9 mouse cellular contexts compared by ENCODE assay signal in the genomic region with DNA sequence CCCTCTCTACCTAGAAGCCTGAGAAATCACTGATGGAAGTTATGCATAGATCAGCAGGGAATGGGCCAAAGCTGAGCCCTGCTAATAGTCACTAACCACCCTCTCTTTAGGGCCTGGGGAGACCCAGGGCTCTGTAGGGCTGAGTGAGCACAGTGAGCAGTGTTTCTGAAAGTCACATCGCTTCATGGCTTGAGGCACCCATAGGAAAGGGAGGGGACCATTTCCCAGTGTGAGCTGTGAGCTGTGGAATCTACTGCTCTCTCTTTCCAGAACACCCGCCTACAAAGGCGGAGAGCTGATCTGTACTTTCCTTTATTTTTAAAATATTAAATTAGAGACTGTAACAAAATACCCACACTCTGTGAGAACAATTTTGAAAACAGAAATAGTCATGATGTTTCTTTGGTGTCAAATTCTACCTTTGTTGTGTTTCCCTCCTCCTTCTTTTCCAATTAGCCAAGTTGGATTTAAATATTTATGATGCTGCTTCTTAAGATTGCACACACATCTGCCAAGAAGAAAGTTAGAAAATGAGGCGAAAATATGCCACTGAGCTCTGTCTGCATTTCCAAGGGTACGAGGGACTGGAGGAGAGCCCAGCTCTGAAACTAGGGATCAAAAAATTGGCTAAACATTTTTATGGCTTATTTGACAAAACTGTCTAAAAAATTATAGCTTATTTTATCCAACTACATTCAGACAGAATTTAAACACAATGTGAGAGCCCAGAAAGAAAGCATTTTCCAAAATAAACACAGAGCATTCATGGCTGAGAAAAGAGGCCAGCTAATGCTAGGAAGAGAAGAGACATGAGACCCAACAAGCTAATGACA.
DNase-seq lines count a peak whose midpoint lies in the region; ATAC-seq lines count a peak whose summit lies in the region.
"Had no signal": no experiment of that assay in that cellular context is flagged by ENCODE, and none has a peak within 500 bp of the region (broad histone marks: within the 10 kb centered on the region; RNA-seq: fewer than 3 reads in every experiment).

No protein-coding gene starts in this region.

- no peaks in the 10 kb centered on the region for H3K4me1 ChIP-seq in embryonic facial prominence, embryonic 11.5 days (ENCODE audit: control insufficient read depth, insufficient read depth, low read length)
- H3K4me1 ChIP-seq in embryonic facial prominence, embryonic 10.5 days, result peaks cover 7% of the 10 kb centered on the region; the same call in 1 of the 2 replicates
- H3K4me1 ChIP-seq in midbrain, embryonic 16.5 days (ENCODE audit: control insufficient read depth, insufficient read depth, low read length), result peaks cover 12% of the 10 kb centered on the region

- 80% methylated on average over 5 of the region's 5 CpGs for WGBS in embryonic facial prominence, embryonic 11.5 days
- 83% methylated on average over 5 of the region's 5 CpGs for WGBS in embryonic facial prominence, embryonic 10.5 days
- 64% methylated on average over 5 of the region's 5 CpGs for WGBS in midbrain, embryonic 16.5 days

- H3K4me2 ChIP-seq in embryonic facial prominence, embryonic 11.5 days (ENCODE audit: low read depth, low read length), result no peak overlapping the region
- H3K4me2 ChIP-seq in midbrain, embryonic 16.5 days (ENCODE audit: low read length), result no peak overlapping the region

- no peak for DNase-seq in embryonic facial prominence, embryonic 11.5 days (ENCODE audit: low spot score)
- DNase-seq in embryonic facial prominence, embryonic 10.5 days (ENCODE audit: low spot score), result no peak
- DNase-seq in layer of hippocampus, adult 18-20 months (ENCODE audit: low spot score in 2 of 2), result peak; percentile 40 to 66
- no peak for DNase-seq in layer of hippocampus, adult 9-10 months (ENCODE audit: low spot score)
- peak; percentile 57 to 67 for DNase-seq in frontal cortex, postnatal 36 days (ENCODE audit: low spot score in 2 of 2)
- DNase-seq in spleen, adult 18-20 months, result no peak
- DNase-seq in urinary bladder, postnatal 4 days (ENCODE audit: low spot score in 2 of 2), result no peak
- DNase-seq: kidney, postnatal 25 days had no signal

- H3K27ac ChIP-seq in embryonic facial prominence, embryonic 11.5 days (replicated peaks; ENCODE audit: low read depth, low read length), result no peak overlapping the region
- no peak overlapping the region for H3K27ac ChIP-seq in embryonic facial prominence, embryonic 10.5 days (replicated peaks)
- peak overlapping the region; percentile 67 for H3K27ac ChIP-seq in midbrain, embryonic 16.5 days (ENCODE audit: low read length)

- 0 out of 2 replicates have a peak, but pooled peaks have one; percentile 34 for ATAC-seq in embryonic facial prominence, embryonic 11.5 days (replicated peaks; ENCODE audit: insufficient number of reproducible peaks, low FRiP score, low TSS enrichment, low read depth)
- ATAC-seq in midbrain, embryonic 16.5 days, result peak; percentile 63

- H3K9me3 ChIP-seq in embryonic facial prominence, embryonic 11.5 days (replicated peaks; ENCODE audit: control insufficient read depth, low read length), result no peaks in the 10 kb centered on the region
- no peaks in the 10 kb centered on the region for H3K9me3 ChIP-seq in embryonic facial prominence, embryonic 10.5 days
- no peaks in the 10 kb centered on the region for H3K9me3 ChIP-seq in midbrain, embryonic 16.5 days (replicated peaks; ENCODE audit: control insufficient read depth, low read length, poor library complexity, severe bottlenecking)

- H3K9ac ChIP-seq in embryonic facial prominence, embryonic 11.5 days (replicated peaks; ENCODE audit: low read length), result no peak overlapping the region
- H3K9ac ChIP-seq in midbrain, embryonic 16.5 days (ENCODE audit: low read depth, low read length), result no peak overlapping the region

- H3K4me3 ChIP-seq in embryonic facial prominence, embryonic 11.5 days (ENCODE audit: low read depth, low read length), result no peak overlapping the region
- no peak overlapping the region for H3K4me3 ChIP-seq in embryonic facial prominence, embryonic 10.5 days
- no peak overlapping the region for H3K4me3 ChIP-seq in midbrain, embryonic 16.5 days (ENCODE audit: low read depth, low read length)

- H3K36me3 ChIP-seq in embryonic facial prominence, embryonic 11.5 days (replicated peaks; ENCODE audit: control insufficient read depth, insufficient read depth, low read depth, low read length), result no peaks in the 10 kb centered on the region
- no peaks in the 10 kb centered on the region for H3K36me3 ChIP-seq in embryonic facial prominence, embryonic 10.5 days (replicated peaks)
- no peaks in the 10 kb centered on the region for H3K36me3 ChIP-seq in midbrain, embryonic 16.5 days (ENCODE audit: control insufficient read depth, insufficient read depth, low read length)

- no peaks in the 10 kb centered on the region for H3K27me3 ChIP-seq in embryonic facial prominence, embryonic 11.5 days (ENCODE audit: control insufficient read depth, insufficient read depth, low read length)
- no peaks in the 10 kb centered on the region for H3K27me3 ChIP-seq in embryonic facial prominence, embryonic 10.5 days (replicated peaks; ENCODE audit: low read depth, poor library complexity, severe bottlenecking)
- no peaks in the 10 kb centered on the region for H3K27me3 ChIP-seq in midbrain, embryonic 16.5 days (ENCODE audit: control insufficient read depth, insufficient read depth, low read depth, low read length)

Comparison
In these comparisons a context has a peak if more than half of its experiments do, and no peak if none do; other contexts are left out.
1. DNase-seq: peak in layer of hippocampus, adult 18-20 months (2 of 2) and frontal cortex, postnatal 36 days (2 of 2); none in embryonic facial prominence, embryonic 11.5 days (single experiment), embryonic facial prominence, embryonic 10.5 days (single experiment), layer of hippocampus, adult 9-10 months (single experiment), spleen, adult 18-20 months (0 of 2) and urinary bladder, postnatal 4 days (0 of 2).